Mouse (Mus musculus) liver, adult 2 months (tissue): ENCODE data around the gene Wnt8b. TPM values are rescaled to one million over a fixed set of nuclear protein-coding genes. Genes with fewer than 3 reads are reported as not detected.
A peak's percentile ranks its signal among the peaks of the same experiment; 100 is the strongest.

Source experiments
- DNase-seq: peaks from one replicate; pipeline ENCODE4 v3.0.0-alpha.2; 2011; ENCODE audit warnings: low read depth, low spot score; ENCODE audit errors: extremely low read depth
- H3K27ac ChIP-seq: fragments of 200-500 bp; replicated peaks from 2 replicates; pipeline ENCODE4 v1.5.1; 2012; ENCODE audit warnings: low read depth, mild to moderate bottlenecking, control low read depth, inconsistent platforms, low read length; ENCODE audit not compliant: insufficient read depth
- H3K27me3 ChIP-seq: fragments of 200-500 bp; 2 replicates; pipeline ENCODE4 v1.6.1; 2012; ENCODE audit warnings: mild to moderate bottlenecking, moderate library complexity, low read length, inconsistent platforms; ENCODE audit not compliant: control insufficient read depth, insufficient read depth
- H3K36me3 ChIP-seq: fragments of 200-500 bp; 2 replicates; pipeline ENCODE4 v1.6.1; 2012; ENCODE audit warnings: low read length, inconsistent platforms; ENCODE audit not compliant: control insufficient read depth, insufficient read depth
- H3K4me1 ChIP-seq: fragments of 200-500 bp; 2 replicates; pipeline ENCODE4 v1.6.1; 2011; ENCODE audit warnings: low read length; ENCODE audit not compliant: control insufficient read depth, insufficient read depth
- H3K4me3 ChIP-seq: fragments of 200-500 bp; 2 replicates; pipeline ENCODE4 v1.5.1; 2011; ENCODE audit warnings: low read depth, mild to moderate bottlenecking, control low read depth, low read length, moderate library complexity; ENCODE audit not compliant: insufficient read depth
- H3K79me2 ChIP-seq: fragments of 200-500 bp; 2 replicates; pipeline ENCODE4 v1.6.1; 2012; ENCODE audit warnings: inconsistent platforms, mild to moderate bottlenecking, low read length, moderate library complexity; ENCODE audit not compliant: control insufficient read depth, insufficient read depth
- H3K9ac ChIP-seq: fragments of 200-500 bp; 2 replicates; pipeline ENCODE4 v1.6.1; 2012; ENCODE audit warnings: low read depth, mild to moderate bottlenecking, control low read depth, inconsistent platforms, low read length
- CTCF ChIP-seq: fragments of 200-500 bp; IDR thresholded peaks from 2 replicates; pipeline ENCODE4 v1.5.1; 2011; ENCODE audit warnings: low read depth, low read length, control low read depth
- POLR2A ChIP-seq: fragments of 200-500 bp; IDR thresholded peaks from 2 replicates; pipeline ENCODE4 v1.6.1; 2011; ENCODE audit warnings: low read length, control low read depth; ENCODE audit not compliant: insufficient read depth; ENCODE audit errors: extremely low read depth
- WGBS: fragments of 180-500 bp; shearing (Covaris S2); methylation state at CpG from one replicate; pipeline ENCODE4 v1.1.7; 2018; 5-methylcytosine and 5-hydroxymethylcytosine counted together
- polyA plus RNA-seq: library from polyadenylated mRNA; depleted of rRNA; stranded (reverse); fragments of >200 nt; gene quantifications from 2 replicates; pipeline ENCODE4 v1.2.3, GENCODE M21; 2012
- total RNA-seq: library from RNA; depleted of rRNA; stranded (reverse); fragments of >200 nt; gene quantifications from 2 replicates; pipeline ENCODE4 v1.2.3, GENCODE M21; 2014

The Wnt8b gene
- total and polyA plus RNA-seq, 2 experiments: not detected

DNA sequence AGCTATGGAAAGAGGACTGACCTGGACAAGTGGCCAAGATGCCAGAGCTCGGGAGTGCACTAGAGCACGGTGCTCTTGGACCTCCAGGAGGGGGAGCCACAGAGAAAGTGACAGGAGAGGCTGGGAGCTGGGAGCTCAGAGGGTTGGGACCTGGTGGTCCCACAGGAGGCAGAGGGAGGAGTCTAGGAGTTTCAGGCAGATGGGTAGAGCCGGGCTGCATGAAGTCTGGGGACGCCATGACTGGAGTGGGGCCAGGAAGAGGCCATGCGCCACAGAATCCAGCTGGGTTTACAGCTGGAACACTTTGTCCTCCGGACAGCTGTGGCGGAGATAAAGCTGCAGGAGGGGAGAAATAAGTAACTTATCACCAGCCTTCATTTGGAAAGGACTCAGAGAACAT lies 25.9 kb downstream of the Wnt8b start:
- H3K27me3 ChIP-seq: no peaks in the 10 kb centered on the region; the same call in 1 of the 2 replicates
- H3K9ac ChIP-seq: no peak overlapping the region
- no peak overlapping the region for H3K27ac ChIP-seq
- no peaks in the 10 kb centered on the region for H3K79me2 ChIP-seq
- TF ChIP-seq POLR2A: no peak
- TF ChIP-seq CTCF: peak; percentile 39
- 69% methylated on average over 7 of the region's 7 CpGs for WGBS
- H3K4me1 ChIP-seq: no peaks in the 10 kb centered on the region
- peak; percentile 10 for DNase-seq
- H3K36me3 ChIP-seq: no peaks in the 10 kb centered on the region; the same call in 1 of the 2 replicates
- no peak overlapping the region for H3K4me3 ChIP-seq

- WGBS: 73% methylated on average over 9 of the region's 9 CpGs
- no peaks in the 10 kb centered on the region for H3K79me2 ChIP-seq
- DNase-seq: no peak
- H3K36me3 ChIP-seq: peaks cover 7% of the 10 kb centered on the region
- H3K4me3 ChIP-seq: no peak overlapping the region
- no peak overlapping the region for H3K27ac ChIP-seq
- H3K4me1 ChIP-seq: no peaks in the 10 kb centered on the region
- no peak overlapping the region for H3K9ac ChIP-seq
- no peaks in the 10 kb centered on the region for H3K27me3 ChIP-seq
- TF ChIP-seq CTCF: no peak
- TF ChIP-seq POLR2A: no peak
These were observed 32.4 kb downstream of the Wnt8b start for GRCm38 (mm10) chr19:44525551-44526205.

- Histone ChIP-seq H3K27me3 (no peaks in the 10 kb centered on the region), H3K4me1 (no peaks in the 10 kb centered on the region), H3K79me2 (no peaks in the 10 kb centered on the region), H3K4me3 (no peak overlapping the region), H3K36me3 (peaks cover 14% of the 10 kb centered on the region), H3K27ac (no peak overlapping the region), H3K9ac (no peak overlapping the region)
- TF ChIP-seq CTCF (no peak), POLR2A (no peak)
- WGBS: 93% methylated on average over 6 of the region's 6 CpGs
- no peak for DNase-seq
These were observed 36.7 kb downstream of the Wnt8b start for GRCm38 (mm10) chr19:44530018-44530417.

- 68% methylated on average over 3 of the region's 3 CpGs for WGBS
- peaks cover 9% of the 10 kb centered on the region for H3K36me3 ChIP-seq
- no peak for DNase-seq
- H3K79me2 ChIP-seq: no peaks in the 10 kb centered on the region
- H3K4me1 ChIP-seq: no peaks in the 10 kb centered on the region
- no peak overlapping the region for H3K27ac ChIP-seq
- no peak overlapping the region for H3K9ac ChIP-seq
- no peaks in the 10 kb centered on the region for H3K27me3 ChIP-seq
- no peak overlapping the region for H3K4me3 ChIP-seq
- TF ChIP-seq CTCF: 0 out of 2 replicates have a peak, but pooled peaks have one; percentile 0
- TF ChIP-seq POLR2A: no peak
These were observed 42.1 kb downstream of the Wnt8b start for GRCm38 (mm10) chr19:44535376-44535775.

DNA sequence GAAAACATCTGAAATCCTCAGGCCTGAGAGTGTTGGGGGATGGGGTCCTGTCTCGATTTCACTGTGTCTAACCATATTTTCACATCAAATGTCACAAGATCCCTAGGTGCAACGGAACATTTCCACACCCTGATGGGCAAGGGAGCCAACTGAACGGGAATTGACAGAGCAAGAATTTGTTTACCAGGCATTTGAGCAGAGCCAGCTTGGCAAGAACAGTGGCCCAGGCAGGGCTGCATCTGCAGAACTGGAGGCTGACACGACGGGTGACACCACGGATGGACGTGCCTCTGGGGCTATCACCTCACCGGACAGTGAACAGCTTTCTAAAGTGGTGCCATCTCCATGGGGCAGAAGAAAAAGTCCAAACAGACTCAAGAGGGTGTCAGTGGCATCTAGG lies 44.1 kb downstream of the Wnt8b start:
- WGBS: 39% methylated on average over 8 of the region's 8 CpGs
- Histone ChIP-seq H3K4me3 (no peak overlapping the region), H3K27ac (no peak overlapping the region), H3K9ac (no peak overlapping the region), H3K4me1 (no peaks in the 10 kb centered on the region), H3K36me3 (peaks cover 7% of the 10 kb centered on the region; the same call in 1 of the 2 replicates), H3K79me2 (no peaks in the 10 kb centered on the region), H3K27me3 (no peaks in the 10 kb centered on the region)
- peak; percentile 61 for DNase-seq
- TF ChIP-seq CTCF: no peak
- TF ChIP-seq POLR2A: no peak

DNA sequence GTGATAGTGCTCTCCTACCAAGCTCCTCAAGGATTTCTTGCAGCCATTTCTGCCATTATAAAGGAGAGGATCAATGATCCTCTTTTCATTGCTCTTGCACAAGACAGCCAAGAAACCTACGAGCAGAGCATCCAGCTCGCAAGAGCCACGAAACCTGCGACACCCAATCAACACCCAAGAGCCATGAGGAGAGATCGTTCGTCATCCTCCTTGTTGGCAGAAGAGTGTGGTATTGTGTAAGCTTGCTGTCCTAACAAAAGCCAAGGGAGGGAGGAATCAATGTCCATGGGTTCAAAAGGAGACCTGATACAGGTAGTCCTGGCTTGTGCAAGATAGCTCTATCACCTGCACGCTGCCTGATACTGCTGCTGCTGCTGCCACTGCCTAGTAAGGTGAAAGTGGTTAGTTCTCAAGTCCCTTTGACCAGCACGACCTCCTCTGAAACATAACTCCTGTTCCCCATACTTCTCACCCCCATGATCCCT lies 49.5 kb downstream of the Wnt8b start:
- no peaks in the 10 kb centered on the region for H3K79me2 ChIP-seq
- no peak for TF ChIP-seq CTCF
- TF ChIP-seq POLR2A: no peak
- peak; percentile 94 for DNase-seq
- no peaks in the 10 kb centered on the region; the same call in 1 of the 2 replicates for H3K36me3 ChIP-seq
- H3K4me3 ChIP-seq: no peak overlapping the region
- peaks cover 6% of the 10 kb centered on the region; the same call in 1 of the 2 replicates for H3K4me1 ChIP-seq
- no peaks in the 10 kb centered on the region for H3K27me3 ChIP-seq
- no peak overlapping the region for H3K9ac ChIP-seq
- 33% methylated on average over 8 of the region's 8 CpGs for WGBS
- no peak overlapping the region for H3K27ac ChIP-seq
